Mouse (Mus musculus): Measurements from ENCODE around the gene Gdpd3.
A peak's percentile ranks its signal among the peaks of the same experiment; 100 is the strongest.
"Not testable (repeated sequence)": the region's sequence is repeated elsewhere in the genome, so short reads cannot be mapped to it uniquely, and the experiment has no call there.

Gene Gdpd3

GRCm38 (mm10) chr7:126766201-126766600, at the start of gene Gdpd3:
Gene Gdpd3, plus strand, starts transcription at chr7:126766334.
- no peak for DNase-seq (ENCODE audit: low read depth, low spot score)

DNA sequence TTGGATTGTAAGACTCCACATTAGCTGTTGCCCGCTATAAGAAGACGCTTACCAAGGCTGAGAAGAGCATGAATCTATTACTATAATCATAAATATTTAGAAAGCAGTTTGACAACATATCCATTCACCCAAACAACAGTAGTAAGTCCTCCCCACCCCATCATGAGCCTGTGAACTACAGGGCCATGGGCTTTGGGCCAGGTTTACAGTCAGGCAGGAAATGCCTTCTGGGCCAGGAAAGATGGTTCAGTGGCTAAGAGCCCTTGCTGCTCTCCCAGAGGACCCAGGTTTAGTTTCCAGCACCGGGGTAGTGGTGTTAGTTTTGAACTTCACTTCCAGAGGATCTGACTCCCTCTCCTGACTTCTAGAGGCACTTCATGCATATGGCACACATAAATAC, 48.6 kb upstream of the Gdpd3 start:
- DNase-seq (ENCODE audit: low read depth, low spot score), result no peak

GRCm38 (mm10) chr7:126718787-126719337, 47.3 kb upstream of the Gdpd3 start:
- DNase-seq (ENCODE audit: low read depth, low spot score), result peak; percentile 63

DNA sequence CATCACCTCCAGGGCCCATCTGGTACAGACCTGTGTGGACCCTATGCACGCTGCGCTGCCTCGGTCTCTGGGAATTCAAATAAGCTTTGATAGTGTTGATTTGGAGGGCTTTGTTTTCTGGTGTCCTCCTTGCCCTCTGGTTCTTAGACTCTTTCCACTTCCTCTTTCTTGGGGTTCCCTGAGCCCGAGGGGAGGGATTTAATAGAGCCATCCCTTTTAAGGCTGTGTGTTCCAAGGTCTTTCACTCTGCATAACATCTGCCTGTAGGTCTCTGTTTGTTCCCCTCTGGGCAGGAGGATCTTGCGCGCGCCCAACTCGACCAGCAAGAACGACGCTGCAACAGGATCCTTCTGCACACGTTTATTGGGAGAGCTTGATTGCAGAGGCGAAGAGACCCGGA, 44.5 kb upstream of the Gdpd3 start:
- no peak for DNase-seq (ENCODE audit: low read depth, low spot score)

- no peak for DNase-seq (ENCODE audit: low read depth, low spot score)
Measured at GRCm38 (mm10) chr7:126725077-126725476, 41.1 kb upstream of the Gdpd3 start.

DNA sequence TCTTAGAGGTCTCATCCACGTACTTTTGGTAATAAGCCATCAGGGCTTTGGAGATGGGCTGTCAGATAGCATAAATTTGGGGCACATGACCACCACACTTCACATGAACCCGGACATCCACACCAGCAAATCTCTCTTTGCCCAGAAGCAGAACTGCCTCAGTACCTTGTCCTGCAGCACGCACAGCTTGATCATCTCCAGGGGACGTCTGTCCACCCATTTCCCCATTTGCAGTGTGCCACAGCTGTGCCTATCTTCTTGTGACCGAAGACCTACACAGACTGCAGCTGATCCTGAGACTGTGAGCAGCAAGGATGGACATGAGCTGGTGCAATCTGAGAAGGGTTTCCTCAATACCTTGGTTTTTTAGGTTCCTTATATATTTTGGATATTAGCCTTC, 40.5 kb upstream of the Gdpd3 start:
- DNase-seq (ENCODE audit: low read depth, low spot score), result no peak

DNA sequence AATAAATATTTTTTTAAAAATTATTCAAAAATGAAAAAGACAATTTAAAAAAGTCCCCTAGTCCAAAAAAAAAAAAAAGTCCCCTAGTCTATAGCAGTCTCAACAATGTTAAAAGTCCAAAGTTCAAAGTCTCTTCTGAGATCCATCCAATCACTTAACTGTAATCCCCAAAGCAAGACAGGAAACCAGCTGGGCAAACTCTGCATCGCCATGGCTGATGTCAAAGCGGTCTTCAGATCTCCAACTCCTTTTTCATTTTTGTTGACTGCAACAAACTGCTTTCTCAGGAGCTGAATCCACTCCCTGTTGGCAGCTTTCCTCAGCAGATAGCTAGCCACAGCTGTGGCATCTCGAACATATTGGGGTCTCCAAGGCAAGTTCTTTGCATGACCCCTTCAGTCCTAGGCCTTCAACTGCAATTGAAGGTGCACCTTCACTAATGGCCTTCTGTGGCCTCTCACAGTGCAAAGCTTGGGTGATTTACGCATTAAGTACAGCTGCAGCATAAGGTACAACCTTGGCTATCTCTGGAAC, 35.8 kb upstream of the Gdpd3 start:
- DNase-seq (ENCODE audit: low read depth, low spot score), result not testable (repeated sequence)

DNA sequence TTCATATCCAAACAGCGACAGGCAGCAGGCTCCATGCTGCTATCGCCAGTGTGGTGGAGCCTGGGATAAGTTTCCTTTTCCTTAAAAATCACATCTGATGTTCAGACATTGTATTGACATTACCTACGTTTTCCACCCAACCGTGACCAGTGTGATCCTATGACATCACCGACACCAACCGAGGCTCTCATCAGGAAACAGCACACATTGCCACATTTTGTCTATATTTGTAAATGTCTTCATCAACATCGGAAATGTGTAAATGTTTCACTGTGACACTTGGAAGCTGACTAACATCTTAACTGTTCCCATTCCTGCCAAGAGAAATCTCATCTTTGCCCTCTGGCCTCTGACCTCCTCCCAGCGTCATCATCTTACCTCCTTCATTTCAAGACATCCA, 30.0 kb upstream of the Gdpd3 start:
- DNase-seq (ENCODE audit: low read depth, low spot score), result no peak

GRCm38 (mm10) chr7:126739551-126739950, 26.6 kb upstream of the Gdpd3 start:
- no peak for DNase-seq (ENCODE audit: low read depth, low spot score)

DNA sequence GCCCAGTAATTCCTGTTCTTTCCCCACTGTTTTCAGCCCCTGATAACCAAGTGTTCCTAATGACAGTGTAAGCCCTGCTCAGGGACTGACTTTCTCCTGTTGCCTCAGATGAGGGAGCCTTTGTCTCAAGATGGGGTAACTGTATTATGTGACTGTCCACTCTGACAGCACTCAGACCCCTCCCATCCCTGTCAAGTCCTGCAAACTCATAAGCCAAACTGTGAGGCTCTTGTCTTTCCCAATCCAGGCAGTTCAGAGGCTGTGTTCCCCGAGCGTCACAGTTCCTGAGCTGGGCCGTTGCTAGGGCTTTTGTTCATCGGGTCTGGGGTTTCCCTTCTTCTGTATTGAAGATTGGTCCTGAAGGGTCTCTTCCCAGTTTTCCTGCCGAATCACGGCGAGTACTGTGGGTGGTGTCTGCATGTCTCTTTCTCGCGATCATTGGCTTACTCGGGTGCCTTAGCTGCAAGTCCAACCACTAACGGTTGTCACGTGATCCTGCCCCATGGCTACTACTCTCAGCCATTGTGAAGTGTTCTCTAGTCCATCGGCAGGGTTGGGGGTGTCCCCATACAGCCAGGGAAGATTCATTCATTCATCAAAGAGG, 25.9 kb upstream of the Gdpd3 start:
- DNase-seq (ENCODE audit: low read depth, low spot score), result no peak

DNA sequence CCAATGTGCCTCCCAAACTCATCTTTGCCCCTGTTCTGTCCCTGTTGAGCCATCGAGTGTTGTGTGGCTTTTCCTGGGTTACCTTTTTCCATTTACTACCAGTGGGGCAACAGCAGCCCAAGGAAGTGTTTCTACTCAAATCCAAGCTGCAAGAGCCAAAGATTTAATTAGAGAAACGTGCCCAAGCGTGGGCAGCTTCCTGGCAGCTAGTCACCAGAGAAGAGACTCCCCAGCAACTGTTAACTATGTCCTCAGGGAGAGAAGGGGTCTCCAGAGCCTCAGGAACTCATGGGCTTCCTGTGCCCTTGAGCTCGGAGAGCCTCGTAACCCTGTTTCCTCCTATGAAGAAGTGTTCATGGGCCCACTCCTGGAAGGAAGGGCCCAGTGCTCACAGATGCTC, 25.2 kb upstream of the Gdpd3 start:
- no peak for DNase-seq (ENCODE audit: low read depth, low spot score)

GRCm38 (mm10) chr7:126741452-126741851, 24.7 kb upstream of the Gdpd3 start:
- DNase-seq (ENCODE audit: low read depth, low spot score), result no peak

DNA sequence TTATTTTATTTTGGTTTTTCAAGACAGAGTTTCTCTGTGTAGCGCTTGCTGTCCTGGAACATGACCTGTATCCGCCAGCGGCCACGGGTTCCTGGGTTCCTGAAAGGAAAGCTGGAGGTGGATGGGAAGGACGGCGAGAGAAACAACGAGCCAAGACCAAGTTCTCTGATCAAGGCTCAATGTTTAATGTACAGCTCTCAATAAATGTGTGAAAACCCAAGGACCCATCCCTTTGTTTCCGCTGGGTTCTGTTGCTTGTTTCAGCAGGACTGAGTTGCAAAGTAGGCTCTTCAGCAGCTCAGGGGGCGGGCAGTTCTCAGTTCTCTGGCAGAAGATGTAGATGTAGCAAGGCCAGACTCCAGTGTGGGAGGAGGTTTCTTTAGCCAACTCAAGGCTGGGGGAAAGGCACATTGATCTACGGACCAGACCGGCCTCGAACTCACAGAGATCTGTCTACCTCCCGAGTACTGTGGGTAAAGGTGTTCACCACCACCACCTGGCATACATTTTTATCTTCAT, 24.1 kb upstream of the Gdpd3 start:
- no peak for DNase-seq (ENCODE audit: low read depth, low spot score)

- no peak for DNase-seq (ENCODE audit: low read depth, low spot score)
Measured at GRCm38 (mm10) chr7:126746066-126746465, 20.1 kb upstream of the Gdpd3 start.

GRCm38 (mm10) chr7:126746798-126747197, 19.3 kb upstream of the Gdpd3 start:
- DNase-seq (ENCODE audit: low read depth, low spot score), result no peak

- no peak for DNase-seq (ENCODE audit: low read depth, low spot score)
Measured at GRCm38 (mm10) chr7:126748824-126749223, 17.3 kb upstream of the Gdpd3 start.

DNA sequence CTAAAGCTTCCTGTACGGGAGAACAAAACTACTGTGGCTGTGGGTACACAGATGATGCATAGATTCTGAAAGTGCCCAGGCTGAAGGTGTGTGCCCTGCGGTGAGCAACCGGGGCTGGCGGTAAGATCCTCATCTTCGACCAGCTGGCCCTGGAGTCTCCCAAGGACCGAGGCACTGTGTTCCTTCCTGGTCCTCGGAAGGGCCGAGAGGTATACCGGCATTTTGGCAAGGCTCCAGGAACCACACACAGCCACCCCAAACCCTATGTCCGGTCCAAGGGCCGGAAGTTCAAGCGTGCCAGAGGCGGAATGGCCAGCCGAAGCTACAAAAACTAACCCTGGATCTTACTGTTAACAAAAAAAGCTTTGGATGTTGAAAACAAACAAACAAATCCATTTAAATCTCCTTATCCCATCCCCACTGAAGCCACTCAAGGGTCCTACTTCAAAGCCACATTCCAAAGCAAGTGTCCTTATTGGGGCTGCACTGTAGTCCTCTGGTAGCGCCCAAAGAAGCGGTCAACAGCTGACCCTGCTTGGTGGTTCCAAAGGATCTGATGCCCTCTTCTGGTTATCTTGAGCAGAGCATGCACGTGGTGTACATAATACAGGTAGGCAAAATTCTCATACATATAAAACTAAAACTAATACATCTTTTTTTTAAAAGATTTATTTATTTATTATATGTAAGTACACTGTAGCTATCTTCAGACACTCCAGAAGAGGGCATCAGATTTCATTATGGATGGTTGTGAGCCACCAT, 16.4 kb upstream of the Gdpd3 start:
- DNase-seq (ENCODE audit: low read depth, low spot score), result no peak

DNA sequence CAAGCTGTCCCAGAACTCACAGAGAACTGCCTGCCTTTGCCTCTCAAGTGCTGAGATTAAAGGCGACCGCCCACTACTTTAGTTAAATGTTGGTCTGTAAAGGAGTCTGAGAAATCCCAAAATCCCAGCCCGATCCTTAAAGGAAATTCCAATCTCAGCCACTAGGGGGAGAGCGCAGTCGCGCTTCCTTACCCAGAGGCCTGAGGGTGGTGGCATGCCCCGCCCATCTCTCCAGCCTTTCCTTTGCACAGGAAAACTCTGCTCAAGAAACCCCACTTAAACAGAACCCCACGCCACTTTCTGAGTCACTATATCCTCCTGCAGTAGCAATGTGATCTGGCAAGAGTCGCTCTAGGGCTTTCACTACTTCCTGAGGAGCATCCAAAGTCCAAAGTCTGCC, 11.3 kb upstream of the Gdpd3 start:
- DNase-seq (ENCODE audit: low read depth, low spot score), result peak; percentile 81

DNA sequence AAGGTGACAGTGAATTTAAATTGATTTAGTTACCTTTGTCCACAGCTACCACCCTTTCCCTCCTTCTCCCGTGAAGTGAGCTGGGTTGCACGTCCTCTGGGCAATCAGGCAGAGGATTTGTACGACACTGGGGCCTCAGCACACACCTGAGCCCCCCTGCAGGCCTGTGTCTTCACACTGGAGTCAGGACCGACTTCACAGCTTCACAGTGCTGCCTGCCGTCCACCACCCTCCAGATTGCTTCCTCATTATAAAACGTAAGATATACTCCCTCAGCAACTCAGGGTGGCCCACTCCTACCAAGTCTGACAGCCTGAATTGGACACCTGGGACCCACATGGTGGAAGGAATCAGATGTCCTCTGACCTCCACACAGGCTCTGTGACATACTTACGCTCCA, 7.6 kb upstream of the Gdpd3 start:
- peak; percentile 8 for DNase-seq (ENCODE audit: low read depth, low spot score)

DNA sequence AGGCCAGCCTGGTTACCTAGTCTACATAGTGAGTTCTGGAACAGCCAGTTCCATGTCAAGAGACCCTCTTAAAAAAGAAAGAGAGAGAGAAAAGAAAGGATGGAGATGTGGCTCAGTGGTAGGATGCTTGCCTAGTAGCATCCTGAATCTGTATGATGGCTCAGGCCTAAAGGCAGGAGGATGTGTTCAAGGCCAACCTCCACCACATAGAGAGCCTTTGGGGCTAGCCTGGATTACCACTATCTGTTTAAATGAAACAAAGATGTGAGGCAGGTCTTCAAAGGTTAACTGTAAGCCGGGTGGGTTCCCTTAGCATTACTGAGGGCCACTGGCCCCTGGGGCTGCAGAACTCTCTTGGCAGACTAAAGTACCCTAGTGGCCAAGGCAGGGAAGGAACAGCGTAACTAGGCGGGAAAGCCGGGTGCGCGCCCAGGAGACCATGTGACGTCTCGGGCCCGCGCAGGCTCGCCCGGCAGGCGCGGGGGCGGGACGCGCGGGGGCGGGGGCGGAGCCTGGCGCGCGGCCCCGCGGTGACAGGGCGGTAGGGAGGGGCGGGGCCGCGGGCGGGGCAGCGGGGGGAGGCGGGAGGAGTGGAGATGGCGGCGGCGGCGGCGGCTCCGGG, 7.0 kb upstream of the Gdpd3 start, which contains the start of gene Mapk3:
Gene Mapk3, plus strand, starts transcription at position 552 of the 622 bp plus-strand sequence.
- DNase-seq (ENCODE audit: low read depth, low spot score), result peak; percentile 96

- no peak for DNase-seq (ENCODE audit: low read depth, low spot score)
Measured at GRCm38 (mm10) chr7:126759672-126760390, 6.3 kb upstream of the Gdpd3 start.

Data from CD4-positive, CD25-positive, alpha-beta regulatory T cell, adult 2 months (primary cell).